Mouse (Mus musculus) erythroblast, embryonic 14.5 days (primary cell): Measurements from ENCODE around the gene Vmn2r84. TPM values are rescaled to one million over a fixed set of nuclear protein-coding genes. Genes with fewer than 3 reads are reported as not detected.
"Not testable (repeated sequence)": the region's sequence is repeated elsewhere in the genome, so short reads cannot be mapped to it uniquely, and the experiment has no call there.

Experiments
- H3K27me3 ChIP-seq: 2 replicates; pipeline ENCODE4 v1.6.1; 2012; ENCODE audit warnings: inconsistent platforms; ENCODE audit not compliant: control insufficient read depth
- H3K36me3 ChIP-seq: 2 replicates; pipeline ENCODE4 v1.6.1; 2012; ENCODE audit warnings: mild to moderate bottlenecking, inconsistent platforms; ENCODE audit not compliant: control insufficient read depth
- H3K4me1 ChIP-seq: 2 replicates; pipeline ENCODE4 v1.6.1; 2012; ENCODE audit warnings: inconsistent platforms; ENCODE audit not compliant: control insufficient read depth
- H3K4me3 ChIP-seq: replicated peaks from 2 replicates; pipeline ENCODE3; 2012; ENCODE audit warnings: moderate library complexity, mild to moderate bottlenecking, inconsistent platforms
- H3K9me3 ChIP-seq: 2 replicates; pipeline ENCODE4 v1.6.1; 2012; ENCODE audit warnings: low read length, inconsistent platforms, mixed read lengths; ENCODE audit not compliant: control insufficient read depth
- GATA1 ChIP-seq: IDR thresholded peaks from 2 replicates; pipeline ENCODE4 v1.6.1; 2012; ENCODE audit warnings: low read length, inconsistent platforms, mixed read lengths
- TAL1 ChIP-seq: IDR thresholded peaks from 3 replicates; pipeline ENCODE4 v1.6.1; 2012; ENCODE audit warnings: low read length, inconsistent platforms, mixed read lengths
- polyA plus RNA-seq: library from polyadenylated mRNA; stranded (reverse); fragments of >175 nt; gene quantifications from 2 replicates; pipeline ENCODE4 v1.2.3, GENCODE M21; 2012

Vmn2r84 gene
- polyA plus RNA-seq, result not detected in 2 replicates

DNA sequence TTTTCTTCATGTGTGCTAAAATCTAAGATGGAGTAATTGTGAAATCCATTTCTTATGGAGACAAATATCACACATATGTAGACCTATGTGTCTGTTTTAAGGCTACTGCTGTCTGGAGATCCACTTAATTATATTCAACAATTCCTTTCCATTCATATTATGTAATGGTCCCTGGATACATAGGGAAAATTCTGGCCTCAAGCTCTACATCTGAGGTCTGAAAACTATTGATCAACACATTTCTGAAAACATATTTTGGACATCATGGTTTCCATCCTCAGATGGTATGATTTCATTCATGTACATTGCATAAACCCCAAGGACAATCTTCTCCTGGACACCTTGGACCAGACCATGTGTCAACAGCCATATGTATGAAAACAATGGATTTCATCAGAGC, at the start of gene Vmn2r84:
Gene Vmn2r84, minus strand, starts transcription at position 101 of the 400 bp plus-strand sequence.
- H3K4me1 ChIP-seq, result no peaks in the 10 kb centered on the region
- H3K27me3 ChIP-seq, result no peaks in the 10 kb centered on the region
- no peak for TF ChIP-seq GATA1
- TF ChIP-seq TAL1, result no peak
- no peaks in the 10 kb centered on the region for H3K9me3 ChIP-seq
- H3K4me3 ChIP-seq, result no peak within 1 kb of the TSS
- no peaks in the 10 kb centered on the region for H3K36me3 ChIP-seq

DNA sequence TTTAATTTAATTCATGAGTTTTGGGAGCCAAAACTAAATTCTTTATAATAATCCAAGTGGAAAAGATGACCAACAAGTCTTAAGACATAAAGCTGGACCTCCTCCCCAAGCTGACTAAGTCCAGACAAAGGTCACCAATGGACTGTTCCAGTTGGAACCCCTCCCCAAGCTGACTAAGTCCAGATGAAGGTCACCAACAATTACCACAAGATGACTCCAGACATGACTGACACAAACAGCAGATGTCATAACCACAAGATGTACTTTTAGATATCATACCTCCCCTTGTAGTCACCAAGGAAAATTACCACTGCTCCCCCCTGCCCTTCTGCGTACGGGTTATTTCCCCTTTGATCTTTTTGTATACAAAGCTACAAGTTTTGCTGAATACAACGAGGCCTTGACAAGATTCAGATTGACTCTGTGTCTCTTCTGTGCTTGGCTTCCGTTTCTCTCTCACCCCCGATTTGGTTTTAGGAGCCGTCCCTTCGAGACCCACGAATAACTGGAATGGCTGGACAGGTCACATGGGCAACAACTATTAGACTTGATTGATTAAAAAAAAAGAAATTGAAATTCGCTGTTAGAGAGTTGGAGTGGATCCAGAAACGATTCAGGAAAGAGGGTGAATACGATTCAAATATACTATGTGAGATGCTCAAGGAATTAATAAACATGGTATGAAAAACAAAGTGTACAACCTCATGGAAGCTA, 40.2 kb upstream of the Vmn2r84 start:
- not testable (repeated sequence) for H3K9me3 ChIP-seq, H3K4me1 ChIP-seq, H3K4me3 ChIP-seq, H3K36me3 ChIP-seq, H3K27me3 ChIP-seq

DNA sequence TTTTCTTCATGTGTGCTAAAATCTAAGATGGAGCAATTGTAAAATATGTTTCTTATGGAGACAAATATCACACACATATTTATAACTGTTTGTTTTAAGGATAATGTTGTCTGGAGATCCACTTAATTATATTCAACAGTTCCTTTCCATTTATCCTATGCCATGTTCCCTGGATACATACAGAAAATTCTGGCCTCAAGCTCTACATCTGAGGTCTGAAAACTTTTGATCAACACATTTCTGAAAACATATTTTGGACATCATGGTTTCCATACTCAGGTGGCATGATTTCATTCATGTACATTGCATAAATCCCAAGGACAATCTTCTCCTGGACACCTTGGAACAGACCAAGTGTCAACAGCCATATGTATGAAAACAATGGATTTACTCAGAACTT, 35.5 kb upstream of the Vmn2r84 start, which contains the start of gene Vmn2r85:
Gene Vmn2r85, minus strand, starts transcription at position 101 of the 400 bp plus-strand sequence.
- H3K9me3 ChIP-seq, H3K27me3 ChIP-seq, H3K4me1 ChIP-seq, H3K36me3 ChIP-seq, H3K4me3 ChIP-seq: not testable (repeated sequence)

DNA sequence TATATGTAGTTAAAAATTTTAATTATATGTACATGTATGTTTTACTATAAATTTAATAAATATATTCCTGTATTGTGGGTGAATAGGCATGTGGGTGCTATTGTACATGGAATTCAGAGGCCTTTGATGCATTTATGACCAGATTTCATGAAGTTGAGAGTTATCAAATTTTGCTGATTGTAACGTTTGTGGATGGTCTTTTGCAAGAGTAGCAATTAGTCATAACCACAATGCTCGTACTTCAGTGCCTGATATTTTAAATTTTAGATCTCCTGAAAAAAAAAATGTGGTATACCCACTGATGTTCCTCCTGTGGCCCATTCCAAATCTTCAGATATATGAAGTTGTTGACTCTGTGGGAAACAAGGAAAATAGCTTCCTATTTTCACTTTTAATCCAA, 28.2 kb upstream of the Vmn2r84 start:
- H3K4me3 ChIP-seq, H3K9me3 ChIP-seq: not testable (repeated sequence)

DNA sequence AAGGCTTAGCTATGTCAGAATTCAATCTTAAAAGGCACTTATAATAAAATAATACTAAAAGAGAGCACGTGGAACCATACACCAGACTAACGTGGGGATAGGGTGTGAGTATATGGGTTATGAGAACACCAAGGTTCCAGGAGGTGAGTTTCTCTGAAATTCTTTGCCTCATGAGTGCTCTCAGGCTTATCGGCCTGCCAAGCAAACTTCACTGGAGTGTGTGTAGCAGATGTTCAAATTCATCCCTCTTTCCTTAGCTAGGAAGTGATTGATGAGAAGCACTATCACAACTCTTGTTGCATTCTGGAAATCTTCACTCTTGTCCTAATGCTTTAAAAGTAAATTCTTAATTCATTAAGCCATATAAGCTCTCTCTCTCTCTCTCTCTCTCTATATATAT, 26.3 kb upstream of the Vmn2r84 start:
- TF ChIP-seq GATA1 (no peak), TAL1 (no peak)
- Histone ChIP-seq H3K4me3 (no peak overlapping the region), H3K36me3 (no peaks in the 10 kb centered on the region), H3K9me3 (no peaks in the 10 kb centered on the region), H3K27me3 (no peaks in the 10 kb centered on the region), H3K4me1 (no peaks in the 10 kb centered on the region)

More for the DNA sequence above, 28.2 kb upstream of the Vmn2r84 start:
- not testable (repeated sequence) for H3K36me3 ChIP-seq, H3K4me1 ChIP-seq, H3K27me3 ChIP-seq

DNA sequence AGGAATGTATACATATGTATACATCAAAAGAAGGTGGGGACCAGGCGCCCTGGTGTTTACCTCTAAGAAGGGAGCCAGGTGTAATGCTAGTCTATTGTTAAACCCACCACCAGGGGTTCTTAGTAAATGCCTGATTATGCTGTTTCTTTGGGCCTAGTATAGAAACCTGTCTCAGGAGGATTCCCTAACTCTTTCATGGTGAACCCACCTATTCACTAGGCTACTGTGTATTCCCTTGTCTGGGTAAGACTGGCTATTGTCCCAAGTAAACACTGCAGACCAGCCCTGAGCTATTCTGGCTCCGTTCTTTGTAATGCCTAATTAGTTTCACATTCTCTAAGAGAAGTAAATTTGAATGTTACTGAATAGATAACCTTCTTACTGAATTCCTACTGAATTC, 25.8 kb upstream of the Vmn2r84 start:
- not testable (repeated sequence) for H3K27me3 ChIP-seq, H3K9me3 ChIP-seq, H3K4me3 ChIP-seq, H3K36me3 ChIP-seq, H3K4me1 ChIP-seq

DNA sequence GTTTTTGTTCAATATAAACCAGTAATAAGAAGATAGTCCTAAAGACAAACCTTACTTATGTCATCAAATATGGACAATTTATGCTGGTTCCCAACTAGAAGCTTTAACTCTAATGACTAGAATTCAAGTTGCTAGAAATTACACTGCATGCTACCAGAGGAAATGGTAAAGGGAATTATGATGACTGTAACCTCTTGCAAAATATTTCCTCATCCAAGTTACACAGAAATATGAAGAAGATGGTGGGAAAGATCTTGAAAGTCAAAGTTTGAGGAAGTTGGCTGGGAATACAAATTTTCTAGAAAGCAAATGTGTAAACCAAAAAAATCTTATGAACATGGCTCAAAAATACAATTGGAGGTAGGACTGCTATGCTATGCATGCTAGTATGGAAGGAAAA, 22.2 kb upstream of the Vmn2r84 start:
- not testable (repeated sequence) for H3K4me3 ChIP-seq, H3K9me3 ChIP-seq, H3K4me1 ChIP-seq, H3K27me3 ChIP-seq, H3K36me3 ChIP-seq

DNA sequence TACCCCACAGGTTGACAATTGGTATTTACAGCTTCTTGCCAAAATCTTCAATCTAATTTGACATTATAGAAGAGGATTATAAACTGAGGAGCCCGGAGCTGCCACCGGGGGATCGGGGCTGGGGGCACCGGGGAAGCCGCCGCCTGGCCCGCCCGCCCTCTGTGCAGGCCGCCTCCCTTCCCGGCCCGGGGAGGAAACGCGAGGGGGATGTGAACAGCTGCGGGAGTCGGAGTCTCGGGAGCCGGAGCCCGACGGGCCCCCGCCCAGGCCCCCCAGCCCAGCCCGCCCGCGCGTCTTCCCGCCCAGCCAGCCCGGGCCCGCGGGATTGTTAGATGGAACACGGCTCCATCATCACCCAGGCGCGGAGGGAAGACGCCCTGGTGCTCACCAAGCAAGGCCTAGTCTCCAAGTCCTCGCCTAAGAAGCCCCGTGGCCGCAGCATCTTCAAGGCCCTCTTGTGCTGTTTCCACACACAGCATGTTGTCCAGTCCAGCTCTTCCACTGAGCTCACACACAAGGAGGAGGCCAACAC, 18.1 kb upstream of the Vmn2r84 start:
- not testable (repeated sequence) for H3K9me3 ChIP-seq, H3K36me3 ChIP-seq, H3K4me3 ChIP-seq, H3K27me3 ChIP-seq, H3K4me1 ChIP-seq

DNA sequence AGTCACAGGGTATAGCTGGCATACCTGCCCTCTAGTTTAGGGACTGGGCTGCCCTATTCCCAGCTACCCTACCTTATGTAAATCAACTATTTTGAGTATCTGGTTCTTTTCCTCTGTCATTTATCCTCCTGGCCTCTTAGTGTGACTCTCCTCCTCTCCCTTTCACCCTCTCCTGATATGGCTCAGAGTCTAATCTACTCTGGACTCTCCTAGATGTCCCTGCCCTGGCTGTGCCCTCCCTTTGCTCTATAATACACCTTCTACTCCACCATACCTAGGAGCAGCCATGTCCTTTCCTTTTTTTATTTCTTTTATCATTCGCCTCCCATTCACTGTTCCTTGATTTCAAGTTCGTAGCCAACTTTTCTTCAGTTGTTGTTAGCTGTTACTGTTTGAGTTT, 19.0 kb downstream of the Vmn2r84 start:
- Histone ChIP-seq H3K4me3 (no peak overlapping the region), H3K27me3 (no peaks in the 10 kb centered on the region), H3K36me3 (no peaks in the 10 kb centered on the region), H3K4me1 (no peaks in the 10 kb centered on the region; the same call in 1 of the 2 replicates), H3K9me3 (no peaks in the 10 kb centered on the region)
- TF ChIP-seq GATA1 (no peak), TAL1 (no peak)

DNA sequence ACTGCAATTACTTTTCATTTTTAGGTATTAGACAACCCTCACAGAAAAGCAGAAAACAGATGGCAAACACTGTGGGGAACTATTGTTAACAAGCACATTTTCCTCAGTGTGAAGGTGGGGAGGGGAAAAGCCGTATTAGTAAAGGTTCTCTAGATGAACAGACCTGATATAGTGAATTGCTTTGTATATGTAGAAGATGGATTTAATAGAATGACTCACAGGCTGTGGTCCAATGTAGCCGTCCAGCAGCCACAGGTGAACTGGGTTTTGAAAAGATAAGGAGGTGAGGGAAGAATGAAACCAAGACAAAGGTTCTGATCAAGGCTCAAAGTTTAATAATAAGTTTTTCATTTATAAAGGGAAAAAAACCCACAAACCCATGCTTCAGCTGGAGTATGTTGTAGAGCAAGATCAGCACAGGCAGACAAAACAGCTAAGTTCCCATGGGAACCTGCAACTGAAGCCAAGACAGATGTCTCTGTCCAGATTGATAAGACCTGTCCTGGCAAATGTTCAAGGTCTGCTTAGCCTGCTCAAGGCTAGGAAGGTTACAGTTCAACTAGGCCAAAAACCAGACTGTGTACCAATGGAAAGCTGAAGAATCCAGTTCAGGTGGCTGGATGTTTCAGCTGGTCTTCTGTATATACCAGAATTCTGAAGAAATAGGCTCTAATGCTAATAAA, 21.5 kb downstream of the Vmn2r84 start:
- Histone ChIP-seq H3K27me3 (no peaks in the 10 kb centered on the region), H3K36me3 (no peaks in the 10 kb centered on the region), H3K4me3 (no peak overlapping the region), H3K9me3 (no peaks in the 10 kb centered on the region), H3K4me1 (no peaks in the 10 kb centered on the region; the same call in 1 of the 2 replicates)
- no peak for TF ChIP-seq GATA1
- no peak for TF ChIP-seq TAL1
